Mouse (Mus musculus) liver, embryonic 14 days (tissue): ENCODE results near the gene Tmem223. TPM values are rescaled to one million over a fixed set of nuclear protein-coding genes. Genes with fewer than 3 reads are reported as not detected.

ENCODE experiments used
- polyA plus RNA-seq: library from polyadenylated mRNA; depleted of rRNA; stranded (reverse); fragments of >200 nt; gene quantifications from 2 replicates; pipeline ENCODE4 v1.2.3, GENCODE M21; 2012; rRNA removed

Tmem223 gene
- polyA plus RNA-seq: 33.9 and 43.4 TPM in 2 replicates

DNA sequence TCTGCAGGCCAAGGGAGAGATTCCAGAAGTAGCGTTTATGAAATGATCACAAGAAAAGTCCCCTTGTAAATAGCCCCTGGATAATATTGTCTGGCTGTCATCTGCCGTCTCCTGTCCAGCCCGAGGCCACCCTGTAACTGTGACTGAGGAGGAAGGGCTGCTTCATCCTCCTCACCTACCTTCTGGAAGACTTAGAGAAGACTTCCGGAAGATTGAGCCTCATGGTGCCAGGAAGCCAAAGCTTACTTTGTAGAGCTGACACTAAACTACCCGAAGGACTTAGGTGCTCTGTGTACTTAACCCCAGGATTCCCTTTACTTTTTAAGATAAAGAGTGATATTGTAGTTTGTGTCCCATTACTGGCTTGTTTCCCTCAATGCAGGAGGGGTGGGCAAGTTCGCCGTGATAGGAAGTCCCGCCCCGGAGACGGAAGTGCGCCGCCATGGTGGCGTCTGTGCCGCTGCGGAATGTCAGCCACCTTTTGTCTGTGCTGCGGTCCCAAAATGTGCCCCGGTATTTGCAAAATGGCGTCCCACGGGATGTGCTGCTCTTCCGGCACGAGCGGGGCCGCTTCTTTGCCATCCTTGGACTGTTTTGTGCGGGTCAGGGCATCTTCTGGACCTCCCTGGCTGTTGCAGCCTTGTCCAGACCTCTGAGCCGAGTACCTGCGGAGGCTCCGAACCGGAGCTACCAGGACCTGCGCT, at the start of gene Tmem223:
TSS of gene Tmem223 (plus strand) at position 430 of the 704 bp plus-strand sequence.

DNA sequence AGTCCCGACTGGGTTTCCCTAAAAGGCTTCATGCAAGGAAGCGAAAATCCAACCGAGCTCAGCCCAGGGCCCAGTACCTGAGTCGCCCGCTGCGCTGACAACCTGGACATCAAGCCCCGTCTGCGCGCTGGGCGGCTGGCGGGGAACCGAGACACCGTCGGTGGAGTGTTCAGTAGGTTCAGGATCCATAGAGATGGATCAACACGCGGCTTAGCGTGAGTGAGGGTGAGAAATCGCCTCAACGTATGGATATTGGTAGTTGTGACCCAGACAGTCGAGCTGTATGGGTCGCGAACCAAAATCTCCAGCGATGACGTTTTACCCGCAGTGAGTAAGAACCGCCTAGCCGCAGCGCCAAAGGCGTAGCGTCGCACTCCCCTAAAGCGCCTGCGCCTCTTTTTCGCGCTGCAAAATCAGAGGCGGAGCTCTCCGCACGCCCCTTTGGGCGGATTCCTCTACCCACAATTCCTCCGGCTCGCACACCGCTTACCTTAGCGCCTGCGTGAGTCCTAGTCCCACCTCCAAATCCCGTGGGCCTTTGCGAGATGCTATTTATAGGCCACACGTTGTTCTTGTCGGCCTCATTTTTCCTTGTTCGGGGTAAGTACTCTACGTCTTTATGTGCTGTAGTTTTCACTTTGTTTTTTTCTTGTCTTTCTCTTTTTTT, 47.8 kb upstream of the Tmem223 start, which contains the start of gene Slc3a2:
TSS of gene Slc3a2 (minus strand) at position 463 of the 667 bp plus-strand sequence.

DNA sequence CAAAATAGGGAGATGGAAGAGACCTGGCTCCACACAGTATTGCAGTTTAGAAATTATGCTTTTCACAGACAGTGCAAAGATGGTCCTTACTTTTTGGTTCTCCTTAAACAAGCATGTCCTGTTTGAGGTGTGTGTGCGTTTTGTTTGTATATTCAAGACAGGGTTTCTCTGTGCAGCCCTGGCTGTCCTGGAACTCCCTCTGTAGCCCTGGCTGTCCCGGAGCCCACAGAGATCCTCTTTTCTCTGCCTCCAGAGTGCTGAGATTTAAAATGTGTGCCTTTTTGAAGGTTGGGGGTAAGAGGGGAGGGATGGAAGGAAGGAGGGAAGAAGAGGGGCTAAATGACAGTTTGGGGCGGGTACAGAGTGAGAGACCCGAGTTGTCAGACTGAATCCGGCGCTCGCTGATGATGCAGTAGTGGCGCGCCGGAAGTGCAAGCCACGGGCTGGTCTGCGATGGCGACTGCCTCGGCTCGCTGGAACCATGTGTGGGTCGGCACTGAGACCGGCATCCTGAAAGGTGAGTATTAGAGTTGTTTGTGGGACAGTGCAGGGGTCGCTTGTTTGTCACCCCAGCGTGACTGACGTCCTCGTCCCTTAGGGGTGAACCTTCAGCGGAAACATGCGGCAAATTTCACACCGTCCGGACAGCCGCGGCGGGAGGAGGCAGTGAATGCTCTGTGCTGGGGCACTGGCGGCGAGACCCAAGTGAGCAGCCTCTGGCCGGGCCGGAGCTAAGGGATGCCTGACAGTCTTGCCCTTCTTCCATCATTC, 35.2 kb upstream of the Tmem223 start, which contains the start of gene Wdr74:
TSS of gene Wdr74 (plus strand) at position 439 of the 771 bp plus-strand sequence.

DNA sequence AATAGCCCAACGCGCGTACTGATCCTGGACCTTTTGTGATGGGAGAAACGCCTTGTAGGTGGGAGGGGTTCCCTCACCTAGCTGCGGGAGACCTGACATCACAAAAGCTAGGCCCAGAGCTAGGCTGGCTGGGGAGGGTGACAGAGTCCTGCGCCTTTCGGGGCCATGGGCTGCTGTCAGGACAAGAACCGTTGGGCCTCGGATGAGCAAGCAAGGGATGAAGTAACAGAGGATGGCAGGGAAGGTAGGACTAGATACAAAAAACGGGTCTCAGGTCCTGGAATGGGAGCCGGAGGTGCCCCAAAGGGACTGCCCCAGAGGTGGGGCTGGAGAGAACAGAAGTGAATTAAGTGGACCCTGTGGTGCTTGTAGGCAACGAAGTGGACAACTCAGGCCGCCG, 30.2 kb upstream of the Tmem223 start, which contains the start of gene 1700092M07Rik:
TSS of gene 1700092M07Rik (plus strand) at position 116 of the 400 bp plus-strand sequence.

DNA sequence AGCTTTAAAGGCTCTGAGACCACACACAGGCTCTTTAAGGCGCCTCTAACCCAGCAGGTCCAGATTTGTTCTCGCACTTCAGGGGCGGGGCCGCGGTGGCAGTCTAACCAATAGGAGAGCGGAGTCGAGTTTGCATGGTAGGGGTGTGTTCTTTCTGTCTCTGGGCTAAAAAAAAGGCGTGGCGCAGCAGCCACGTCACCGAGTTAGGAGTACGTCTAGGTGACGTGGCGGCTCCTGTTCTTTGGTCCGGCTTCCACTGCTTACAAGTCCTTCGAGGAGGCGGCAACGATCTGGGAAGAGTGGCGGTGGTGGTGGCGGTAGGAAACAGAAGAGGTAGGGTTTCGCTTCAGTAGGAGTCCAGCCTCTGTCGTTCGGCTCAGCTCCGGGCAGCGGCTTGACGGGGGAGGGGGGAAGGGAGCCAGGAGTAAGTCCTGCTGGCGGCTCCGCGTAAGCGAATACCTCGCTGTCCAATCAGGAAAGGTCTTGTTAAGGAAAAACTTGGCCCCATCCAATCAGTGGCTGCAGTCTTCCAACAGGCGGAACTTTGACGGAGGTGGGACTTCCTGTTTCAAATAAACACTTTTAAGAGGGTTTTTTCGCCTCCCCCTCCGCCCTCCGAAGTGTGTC, 29.4 kb upstream of the Tmem223 start, which contains the start of gene Stx5a:
TSS of gene Stx5a (plus strand) at position 171 of the 627 bp plus-strand sequence.

DNA sequence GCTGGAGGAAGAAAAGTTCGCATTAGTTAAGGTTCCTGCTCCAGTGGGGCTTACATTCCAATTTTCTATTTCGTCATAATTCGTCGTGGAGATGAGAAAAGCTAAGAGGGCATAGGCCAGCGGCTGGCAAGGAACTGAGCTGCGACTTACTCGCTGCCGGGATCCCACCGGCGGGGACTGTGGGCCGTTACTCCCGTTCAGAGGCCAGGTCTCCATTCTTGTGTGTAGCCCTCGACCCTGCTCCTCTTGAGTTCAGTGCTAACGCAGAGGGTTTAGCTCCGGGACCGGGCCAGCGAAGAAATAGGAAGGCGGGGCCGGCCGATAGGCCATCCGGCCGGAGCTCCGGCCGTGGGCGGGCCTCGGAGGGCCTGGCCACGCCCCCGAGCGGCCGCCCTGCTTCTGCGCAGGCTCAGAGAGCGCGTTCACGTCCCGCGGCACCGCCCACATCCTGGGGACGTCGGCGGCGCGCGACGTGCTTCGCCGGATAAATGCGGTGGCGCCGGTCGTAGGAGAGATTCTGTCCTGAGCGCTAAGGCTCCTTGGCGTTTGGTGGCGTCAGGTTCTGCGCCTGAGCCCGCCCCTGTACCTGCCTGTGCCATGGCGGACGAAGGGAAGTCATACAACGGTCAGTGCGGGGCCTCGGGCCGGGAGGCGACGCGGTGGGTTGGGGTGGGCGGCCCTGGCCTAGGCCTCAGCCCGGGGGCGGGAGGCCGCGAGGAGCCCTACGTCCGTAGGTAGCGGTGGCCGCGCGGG, 14.0 kb upstream of the Tmem223 start, which contains the start of gene Nxf1:
TSS of gene Nxf1 (plus strand) at position 439 of the 753 bp plus-strand sequence.

DNA sequence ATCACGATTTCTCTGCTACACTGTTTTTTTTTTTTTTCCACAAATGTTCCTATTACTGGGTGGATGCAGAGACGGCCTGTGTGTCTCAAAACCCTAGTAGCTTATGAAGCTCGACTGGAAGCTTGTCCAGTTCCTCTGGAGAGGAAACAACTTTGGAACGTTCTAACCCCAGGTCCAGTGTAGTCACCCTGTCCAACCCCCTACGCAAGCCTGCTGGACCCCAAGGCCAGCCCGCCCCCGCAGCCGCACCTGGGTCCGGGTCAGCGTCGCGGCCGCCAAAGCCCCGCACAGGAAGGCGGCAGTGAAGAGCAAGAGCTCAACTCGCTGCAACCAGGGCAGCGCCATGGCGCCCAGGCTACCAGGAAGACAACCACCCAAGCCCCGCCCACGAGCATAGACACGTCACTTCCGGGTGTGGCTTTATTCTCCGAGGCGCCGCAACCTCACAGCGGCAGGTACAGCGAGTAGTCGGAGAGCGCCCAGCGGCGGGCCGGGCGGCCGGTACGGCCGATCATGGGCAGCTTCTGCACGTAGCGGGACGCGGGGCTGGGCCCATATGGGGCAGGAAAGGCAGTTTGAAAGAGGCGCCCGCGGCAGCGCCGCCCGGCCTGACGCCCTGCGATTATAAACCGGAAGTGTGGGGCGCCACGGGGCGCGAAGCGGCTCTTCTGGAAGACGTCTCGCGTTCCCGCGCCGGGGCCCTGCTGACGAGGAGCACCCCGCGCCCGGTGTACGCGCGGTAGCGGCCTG, 3.5 kb downstream of the Tmem223 start, which contains the start of gene Tmem179b:
TSS of gene Tmem179b (minus strand) at position 382 of the 750 bp plus-strand sequence.

DNA sequence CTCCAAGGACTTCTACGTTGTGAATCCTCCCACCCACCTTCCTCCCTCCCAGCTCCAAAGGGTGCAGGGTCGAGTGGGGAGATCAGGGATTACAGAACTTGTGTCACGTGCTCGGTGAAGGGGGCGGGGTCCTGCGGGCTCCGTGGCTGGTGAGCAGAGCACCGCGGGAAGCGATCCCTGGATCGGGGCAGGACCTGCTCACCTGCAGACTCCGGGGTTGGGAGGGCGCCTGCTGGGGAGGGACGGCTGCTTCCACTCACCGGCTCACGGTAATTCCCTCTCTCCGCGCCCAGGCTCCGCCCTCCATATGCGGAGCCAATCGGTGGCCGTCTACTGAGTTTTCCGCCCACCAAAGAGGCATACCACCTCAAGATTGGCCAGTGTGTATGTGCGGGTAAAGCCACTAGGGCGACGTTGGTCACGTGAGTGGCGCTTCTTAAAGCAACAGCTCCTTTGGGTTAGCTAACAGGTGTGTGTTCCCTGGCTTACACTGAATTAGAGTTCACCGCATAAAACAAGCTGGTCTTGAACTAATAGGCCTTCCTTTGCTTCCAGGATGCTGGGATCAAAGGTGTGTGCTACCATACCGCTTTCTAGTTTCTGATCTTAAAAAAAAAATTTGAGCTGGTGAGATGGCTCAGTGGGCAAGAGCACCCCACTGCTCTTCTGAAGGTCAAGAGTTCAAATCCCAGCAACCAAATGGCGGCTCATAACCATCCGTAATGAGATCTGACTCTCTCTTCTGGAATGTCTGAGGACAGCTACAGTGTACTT, 15.4 kb downstream of the Tmem223 start, which contains the start of gene Taf6l:
TSS of gene Taf6l (minus strand) at position 410 of the 774 bp plus-strand sequence.

DNA sequence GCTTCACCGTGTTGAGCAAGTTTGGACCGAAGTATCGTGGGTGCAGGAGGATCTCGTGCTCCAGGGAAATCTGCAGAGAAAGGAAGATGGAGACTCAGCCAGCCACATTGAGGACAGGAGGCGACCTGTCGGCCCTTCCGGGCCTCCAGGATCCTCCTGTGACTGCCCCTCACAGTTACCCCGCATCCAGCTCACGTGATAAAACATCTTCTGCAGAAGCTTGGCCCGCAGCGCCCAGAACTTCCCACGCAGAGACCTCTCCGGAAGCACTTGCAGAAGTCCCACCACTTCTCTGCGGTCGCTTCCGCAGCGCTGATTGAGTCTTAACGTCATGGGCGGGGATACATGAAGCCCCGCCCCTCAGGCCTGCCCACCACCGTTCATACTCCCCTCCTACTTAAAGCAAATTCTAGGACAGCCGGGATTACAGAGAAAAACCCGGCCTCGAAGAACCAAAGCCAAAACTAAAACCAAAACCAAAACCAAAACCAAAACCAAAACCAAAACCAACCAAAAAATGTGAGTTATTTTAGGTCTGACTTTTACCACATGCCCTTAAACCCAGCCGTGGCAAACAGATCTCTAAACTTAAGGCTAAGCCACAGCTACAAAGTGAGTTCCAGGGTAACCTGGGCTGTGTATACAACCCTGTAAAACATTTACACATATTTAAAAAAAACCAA, 27.6 kb downstream of the Tmem223 start, which contains the start of gene Polr2g:
TSS of gene Polr2g (minus strand) at position 314 of the 683 bp plus-strand sequence.

DNA sequence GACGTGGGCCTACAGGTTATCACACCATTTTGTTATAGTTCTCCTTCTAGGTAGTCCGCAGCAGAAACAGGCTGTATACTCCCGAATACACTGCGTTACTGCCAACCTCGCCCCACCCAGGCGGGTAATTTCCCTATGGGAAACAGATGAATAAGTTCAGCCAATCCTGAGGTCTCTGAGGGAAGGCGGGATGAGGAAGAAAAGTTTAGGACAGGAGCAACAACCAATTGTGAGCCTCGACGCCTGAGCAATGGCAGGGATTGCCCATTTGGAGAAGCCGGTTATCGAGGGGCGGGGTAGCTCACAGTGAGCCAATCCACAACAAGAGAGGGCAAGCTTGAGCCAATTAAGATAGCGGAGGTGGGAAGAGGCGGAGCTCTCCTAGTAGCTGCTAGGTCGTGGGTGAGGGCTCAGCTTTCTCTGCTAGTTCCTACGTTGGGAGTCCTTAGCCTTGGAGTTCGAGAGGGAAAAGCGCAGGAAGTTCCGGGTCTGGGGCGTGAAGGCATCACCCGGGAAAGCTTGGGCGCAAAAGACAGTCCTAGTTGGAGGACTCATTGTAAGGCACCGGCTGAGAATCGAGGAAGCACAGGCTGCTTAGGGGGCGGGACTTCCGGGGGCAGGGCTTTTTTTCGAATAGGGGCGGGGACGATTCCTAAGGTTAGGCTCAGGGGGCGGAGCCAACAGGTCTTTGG, 31.5 kb downstream of the Tmem223 start, which contains the start of gene Zbtb3:
TSS of gene Zbtb3 (plus strand) at position 426 of the 692 bp plus-strand sequence.

DNA sequence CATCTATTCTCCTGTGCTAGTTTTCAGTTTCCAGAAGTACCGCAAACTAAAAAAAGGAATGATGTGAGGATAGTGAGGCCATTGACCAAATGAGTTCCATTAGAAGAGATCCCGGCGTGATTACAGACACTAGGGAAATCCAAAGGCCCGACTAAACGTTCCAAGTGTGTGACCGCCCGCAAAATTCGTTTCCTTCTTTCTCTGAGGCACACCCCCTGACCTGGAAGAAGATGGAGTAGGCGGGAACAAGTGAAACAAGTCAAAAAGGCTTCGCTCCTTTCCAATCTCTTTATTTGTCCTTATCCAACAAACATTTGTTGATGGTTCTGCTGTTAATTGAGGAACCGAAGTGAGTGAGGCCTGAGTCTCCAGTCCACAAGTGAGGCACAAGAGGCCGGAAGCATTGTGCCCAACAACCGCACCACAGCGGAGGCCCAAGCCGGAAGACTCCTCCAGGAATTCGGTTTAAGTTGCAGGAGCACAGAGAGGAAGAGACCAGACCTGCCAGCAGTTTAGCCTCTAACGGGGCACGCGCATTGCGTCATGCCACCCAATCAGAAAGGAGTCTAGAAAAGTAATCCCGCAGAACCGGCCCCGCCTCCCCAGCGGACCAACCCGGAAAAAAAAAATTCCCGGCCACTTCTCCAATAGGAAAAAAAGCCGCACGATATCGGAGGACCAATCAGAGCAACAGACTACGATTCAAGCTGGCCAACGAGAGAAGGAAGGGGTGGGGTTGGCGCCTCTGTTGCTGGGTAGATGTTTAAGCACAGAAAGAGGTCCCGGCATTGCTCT, 48.2 kb downstream of the Tmem223 start, which contains the start of gene Ttc9c:
TSS of gene Ttc9c (minus strand) at position 533 of the 795 bp plus-strand sequence.

DNA sequence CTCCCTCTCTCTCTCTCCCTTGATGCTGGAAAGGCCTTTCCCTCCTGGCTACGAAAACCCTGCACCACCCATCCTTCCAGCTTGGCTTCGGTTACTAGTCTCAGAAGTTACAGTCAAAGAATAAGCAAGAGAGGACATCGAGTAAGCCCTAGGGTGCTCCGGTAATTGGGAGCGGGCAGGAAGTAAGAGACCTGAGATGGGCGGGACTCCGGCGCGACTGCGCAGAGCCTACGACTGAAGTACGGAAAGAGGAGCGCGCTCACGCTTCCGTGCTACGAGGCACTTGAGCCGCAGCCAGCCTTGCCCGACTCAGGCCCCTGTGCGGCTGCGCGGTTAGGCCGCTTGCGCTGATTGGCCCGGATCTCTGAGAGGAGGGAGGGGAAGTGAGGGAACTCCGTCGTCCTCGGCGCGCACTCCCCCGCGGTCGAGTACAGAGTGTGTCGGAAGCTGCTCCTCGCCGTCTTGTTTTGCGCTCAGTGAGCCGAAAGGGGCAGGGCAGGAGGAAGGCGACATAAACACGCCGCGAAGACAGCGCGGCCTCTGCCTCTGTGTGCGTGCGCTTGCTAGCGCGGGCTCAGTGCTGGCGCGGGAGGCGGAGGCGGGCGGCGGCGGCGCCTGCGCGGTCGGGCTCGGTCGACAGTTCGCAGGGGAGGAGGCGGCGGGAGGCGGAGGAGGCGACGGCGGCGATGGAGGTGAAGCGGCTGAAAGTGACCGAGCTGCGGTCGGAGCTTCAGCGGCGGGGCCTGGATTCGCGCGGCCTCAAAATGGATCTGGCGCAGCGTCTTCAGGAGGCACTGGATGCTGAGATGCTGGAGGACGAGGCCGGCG, 49.0 kb downstream of the Tmem223 start, which contains the start of gene Hnrnpul2:
TSS of gene Hnrnpul2 (plus strand) at position 415 of the 828 bp plus-strand sequence.

